Mouse (Mus musculus): Measurements from ENCODE around the gene Spast.

- TF ChIP-seq POLR2A (IDR thresholded peaks at IDR 0.05; ENCODE audit: borderline replicate concordance, control insufficient read depth, low read depth, low read length) (no peak), CTCF (IDR thresholded peaks at IDR 0.05; ENCODE audit: control insufficient read depth, insufficient read depth, low read length) (no peak)
These were observed 16.3 kb upstream of the Spast start for GRCm38 (mm10) chr17:74322400-74323054.
